Mouse (Mus musculus) kidney, postnatal 0 days (tissue): Measurements from ENCODE around the gene Gjb6. TPM values are rescaled to one million over a fixed set of nuclear protein-coding genes. Genes with fewer than 3 reads are reported as not detected.
A peak's percentile ranks its signal among the peaks of the same experiment; 100 is the strongest.

Source experiments
- ATAC-seq: fragments of 200-750 bp; cut with Nextera tagmentation; replicated peaks from 2 replicates; pipeline ENCODE4 v1.8.0; 2017; ENCODE audit warnings: low read depth, moderate number of reproducible peaks, moderate TSS enrichment, moderate library complexity; ENCODE audit not compliant: low FRiP score
- DNase-seq: peaks from one replicate; pipeline ENCODE4 v3.0.0-alpha.2; 2016; ENCODE audit warnings: low spot score
- H3K27ac ChIP-seq: fragments of 300-500 bp; sonication (generic); 2 replicates; pipeline ENCODE4 v1.5.1; 2014; ENCODE audit warnings: mild to moderate bottlenecking
- H3K27me3 ChIP-seq: fragments of 300-500 bp; sonication (generic); 2 replicates; pipeline ENCODE4 v1.6.1; 2014; ENCODE audit warnings: low read length, mixed read lengths; ENCODE audit not compliant: insufficient read depth
- H3K36me3 ChIP-seq: fragments of 300-500 bp; sonication (generic); 2 replicates; pipeline ENCODE4 v1.6.1; 2014; ENCODE audit warnings: low read length, mixed read lengths; ENCODE audit not compliant: insufficient read depth
- H3K4me1 ChIP-seq: fragments of 300-500 bp; sonication (generic); replicated peaks from 2 replicates; pipeline ENCODE4 v1.6.1; 2014; ENCODE audit warnings: antibody characterized with exemption, low read length, mixed read lengths; ENCODE audit not compliant: insufficient read depth
- H3K4me2 ChIP-seq: fragments of 300-500 bp; sonication (generic); 2 replicates; pipeline ENCODE4 v1.6.1; 2014; ENCODE audit warnings: mild to moderate bottlenecking, low read length, moderate library complexity, mixed read lengths
- H3K4me3 ChIP-seq: fragments of 300-500 bp; sonication (generic); replicated peaks from 2 replicates; pipeline ENCODE4 v1.5.1; 2014; ENCODE audit warnings: low read depth, low read length
- H3K9ac ChIP-seq: fragments of 300-500 bp; sonication (generic); 2 replicates; pipeline ENCODE4 v1.6.1; 2014; ENCODE audit warnings: low read depth, low read length
- H3K9me3 ChIP-seq: fragments of 300-500 bp; sonication (generic); replicated peaks from 2 replicates; pipeline ENCODE4 v1.6.1; 2016; ENCODE audit warnings: low read length, inconsistent platforms, mixed read lengths
- CTCF ChIP-seq: IDR thresholded peaks from 2 replicates; pipeline ENCODE4 v1.5.1; 2016; ENCODE audit warnings: antibody characterized with exemption, low read depth, mild to moderate bottlenecking, moderate library complexity
- WGBS: fragments of 180-500 bp; shearing (Covaris S2); extraction: QIAGEN DNeasy Blood & Tissue Kit; methylation state at CpG from one replicate; pipeline ENCODE4 v1.1.7; 2014; 5-methylcytosine and 5-hydroxymethylcytosine counted together
- polyA plus RNA-seq: library from polyadenylated mRNA; unstranded; fragments of >200 nt; fragmentation: Nextera tagmentation; extraction: Ambion mirVana; gene quantifications from 2 replicates; pipeline ENCODE4 v1.2.1, GENCODE M21; 2015

Gene Gjb6
- polyA plus RNA-seq, 1 experiment from 2014 or later: 1.9 TPM

DNA sequence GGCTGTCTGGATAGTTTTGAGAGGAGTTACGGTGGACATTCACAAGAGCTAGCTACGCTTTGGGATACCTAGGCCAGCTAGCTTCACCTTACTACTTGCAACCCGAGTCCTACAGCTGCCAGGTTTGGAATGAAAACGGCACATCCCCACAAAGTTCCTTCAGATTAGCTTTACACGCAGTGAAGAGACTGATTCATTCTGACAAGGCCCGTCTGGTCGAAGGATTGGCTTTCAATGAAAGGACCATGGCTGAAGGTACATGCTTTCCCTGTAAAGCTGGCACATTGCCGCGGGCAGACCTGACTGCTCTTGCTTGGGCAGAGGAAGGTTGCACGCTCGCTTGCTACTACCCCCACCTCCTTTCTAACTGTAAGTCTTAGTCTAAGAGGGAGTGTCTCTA lies 27.7 kb downstream of the Gjb6 start:
- Histone ChIP-seq H3K36me3 (no peaks in the 10 kb centered on the region), H3K4me2 (no peak overlapping the region), H3K27me3 (peaks cover 22% of the 10 kb centered on the region), H3K9ac (no peak overlapping the region), H3K4me1 (no peaks in the 10 kb centered on the region), H3K27ac (no peak overlapping the region), H3K9me3 (no peaks in the 10 kb centered on the region), H3K4me3 (no peak overlapping the region)
- 38% methylated on average over 11 of the region's 11 CpGs for WGBS
- TF ChIP-seq CTCF: no peak
- DNase-seq (no peak), ATAC-seq (no peak)

DNA sequence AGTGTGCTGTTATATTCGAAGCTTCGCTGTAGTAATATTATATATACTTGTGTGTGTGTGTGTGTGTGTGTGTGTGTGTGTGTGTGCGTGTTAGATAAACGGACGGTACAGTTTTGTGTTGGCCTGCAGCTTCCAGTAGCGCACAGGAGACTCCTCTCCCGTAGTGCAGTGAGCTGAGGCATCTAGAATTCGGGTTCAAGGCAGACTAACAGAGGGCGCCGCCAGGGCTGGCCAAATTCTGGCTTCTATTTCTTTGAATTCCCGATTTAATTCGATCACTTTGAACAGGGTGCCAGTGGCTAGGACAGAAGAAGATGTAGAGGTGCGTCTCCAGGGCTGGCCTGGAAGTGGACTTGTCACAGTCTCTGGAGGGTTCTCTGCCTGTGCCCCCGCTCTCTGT lies 28.3 kb downstream of the Gjb6 start:
- Histone ChIP-seq H3K27ac (no peak overlapping the region), H3K4me3 (peak overlapping the region; percentile 65; the same call in 1 of the 2 replicates), H3K9me3 (no peaks in the 10 kb centered on the region), H3K36me3 (no peaks in the 10 kb centered on the region), H3K4me1 (no peaks in the 10 kb centered on the region), H3K9ac (no peak overlapping the region), H3K27me3 (peaks cover 22% of the 10 kb centered on the region), H3K4me2 (peak overlapping the region; percentile 100)
- DNase-seq: no peak
- no peak for TF ChIP-seq CTCF
- no peak for ATAC-seq
- 12% methylated on average over 14 of the region's 14 CpGs for WGBS

DNA sequence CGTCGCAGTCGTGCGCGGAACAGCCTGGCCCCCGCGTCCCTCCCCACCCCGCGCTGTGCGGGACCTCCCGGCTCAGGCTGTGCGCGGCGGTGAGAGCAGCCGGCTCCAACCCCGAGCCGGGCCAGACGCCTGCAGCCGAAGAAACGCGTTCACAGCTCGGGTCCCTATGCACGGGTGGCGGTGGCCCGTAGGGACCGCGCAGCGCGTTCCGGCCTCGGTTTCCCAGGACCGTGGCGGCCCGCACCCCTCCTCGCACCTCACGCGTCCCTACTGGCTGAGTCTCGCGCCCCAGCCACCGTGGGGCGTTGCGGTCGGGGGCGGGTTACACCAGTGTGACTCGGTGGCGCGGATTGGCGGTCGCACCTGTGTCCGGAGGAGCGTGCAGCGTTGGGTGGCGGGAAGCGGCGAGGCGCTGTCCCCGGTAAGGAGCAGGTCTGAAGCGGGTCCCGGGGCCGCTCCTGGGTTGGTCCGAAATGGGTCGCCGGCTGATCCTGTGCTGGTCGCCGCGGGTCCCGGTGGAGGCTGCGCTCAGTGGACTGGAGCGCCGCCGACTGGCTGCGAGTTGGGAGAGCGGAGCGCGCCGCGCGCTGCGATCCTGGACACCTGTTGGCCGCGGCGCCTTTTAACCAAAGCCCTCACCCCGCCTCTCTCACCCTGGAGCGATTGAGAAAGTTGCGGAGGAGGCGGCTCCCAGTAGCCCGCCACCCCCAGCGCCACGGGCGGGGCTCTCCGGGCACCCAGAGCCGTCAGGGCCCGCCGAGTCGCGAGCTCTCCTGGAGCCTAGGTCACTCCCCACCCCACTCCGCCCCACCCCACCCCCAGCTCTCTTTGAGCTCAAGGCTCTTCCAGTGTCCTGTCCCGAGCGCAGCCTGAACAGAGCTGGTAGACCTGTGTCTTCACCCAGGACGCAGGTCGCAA lies 29.0 kb downstream of the Gjb6 start, which contains the start of gene Gjb2:
TSS of gene Gjb2 (minus strand) at position 597 of the 918 bp plus-strand sequence.
- under 1% methylated on average over 101 of the region's 101 CpGs for WGBS
- ATAC-seq (peak; percentile 82), DNase-seq (peak; percentile 41)
- peak within 1 kb of the TSS; percentile 67 for H3K9ac ChIP-seq
- no peaks in the 10 kb centered on the region for H3K9me3 ChIP-seq
- H3K27me3 ChIP-seq: peaks cover 22% of the 10 kb centered on the region
- TF ChIP-seq CTCF: peak; percentile 39; the same call in 1 of the 2 replicates
- H3K4me2 ChIP-seq: peak within 1 kb of the TSS; percentile 100
- H3K4me3 ChIP-seq: peak within 1 kb of the TSS; percentile 65
- no peaks in the 10 kb centered on the region for H3K4me1 ChIP-seq
- no peaks in the 10 kb centered on the region for H3K36me3 ChIP-seq
- peak within 1 kb of the TSS; percentile 60; the same call in 1 of the 2 replicates for H3K27ac ChIP-seq

DNA sequence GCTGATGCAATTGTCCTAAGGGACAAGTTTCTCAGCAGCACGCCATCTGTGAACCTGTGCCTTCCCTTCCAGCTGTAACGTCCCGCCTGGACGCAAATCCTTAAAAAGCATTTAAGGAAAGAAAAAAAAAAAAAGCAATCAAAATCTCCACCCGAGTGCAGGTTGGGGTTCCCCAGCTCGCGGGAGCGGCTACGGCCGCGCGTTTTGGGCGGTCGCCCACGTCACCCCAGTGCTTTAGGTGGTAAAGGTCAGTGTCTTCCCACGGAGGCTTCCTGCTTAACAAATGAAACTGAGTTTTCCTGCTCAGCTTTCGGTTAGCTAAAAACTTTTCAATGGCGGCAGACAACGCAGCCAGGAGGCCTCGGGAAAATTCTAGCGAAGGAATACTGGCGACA lies 29.7 kb downstream of the Gjb6 start:
- 4% methylated on average over 22 of the region's 22 CpGs for WGBS
- H3K9me3 ChIP-seq: no peaks in the 10 kb centered on the region
- no peak for DNase-seq

DNA sequence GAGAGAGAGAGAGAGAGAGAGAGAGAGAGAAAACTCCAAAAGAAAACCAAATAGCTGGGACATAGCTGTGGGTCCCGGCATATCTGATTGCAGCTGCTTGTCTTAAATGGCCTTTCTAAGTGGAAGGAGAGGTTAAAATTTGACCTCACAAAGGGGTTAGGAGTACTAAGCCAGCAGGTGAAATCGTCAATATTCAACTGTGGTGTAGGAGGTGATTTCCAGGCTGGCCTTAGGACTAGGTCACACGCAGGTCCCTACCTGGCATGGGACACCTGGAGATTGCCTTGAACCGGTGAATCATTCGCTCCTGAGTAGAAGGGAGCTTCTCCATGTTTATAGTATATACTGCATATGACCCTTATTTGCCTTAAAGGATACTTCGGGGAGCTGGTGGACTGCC lies 30.3 kb downstream of the Gjb6 start:
- WGBS: 67% methylated on average over 6 of the region's 6 CpGs
- Histone ChIP-seq H3K27me3 (peaks cover 22% of the 10 kb centered on the region), H3K9ac (no peak overlapping the region), H3K36me3 (no peaks in the 10 kb centered on the region), H3K4me2 (peak overlapping the region; percentile 100), H3K9me3 (no peaks in the 10 kb centered on the region), H3K27ac (no peak overlapping the region), H3K4me1 (no peaks in the 10 kb centered on the region), H3K4me3 (no peak overlapping the region)
- no peak for TF ChIP-seq CTCF
- DNase-seq (no peak), ATAC-seq (no peak)

More for the DNA sequence above, 29.7 kb downstream of the Gjb6 start:
- TF ChIP-seq CTCF: no peak
- no peaks in the 10 kb centered on the region for H3K36me3 ChIP-seq
- H3K4me2 ChIP-seq: peak overlapping the region; percentile 100
- peak overlapping the region; percentile 60; the same call in 1 of the 2 replicates for H3K27ac ChIP-seq
- peak overlapping the region; percentile 65 for H3K4me3 ChIP-seq
- ATAC-seq: no peak
- peak overlapping the region; percentile 67 for H3K9ac ChIP-seq
- H3K4me1 ChIP-seq: no peaks in the 10 kb centered on the region
- peaks cover 22% of the 10 kb centered on the region for H3K27me3 ChIP-seq

DNA sequence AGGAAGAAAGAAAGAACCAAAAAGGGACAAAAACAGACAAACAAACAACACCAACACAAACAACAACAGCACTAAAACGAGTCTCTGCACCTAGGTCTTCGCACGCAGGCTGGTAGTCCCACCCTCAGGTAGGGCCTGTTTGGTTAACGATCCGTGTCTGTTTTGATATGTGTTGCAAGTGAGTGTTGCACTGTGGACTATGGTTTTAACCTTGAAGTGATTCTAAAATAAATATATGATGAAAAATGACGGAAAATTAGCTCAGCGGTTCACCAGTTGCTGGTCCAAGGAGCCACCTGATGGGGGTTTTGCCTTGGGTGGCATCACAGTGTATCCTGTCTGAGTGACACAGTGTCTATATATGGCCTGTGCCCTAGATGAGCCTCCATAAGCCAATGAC lies 31.8 kb downstream of the Gjb6 start:
- Histone ChIP-seq H3K9ac (no peak overlapping the region), H3K4me3 (no peak overlapping the region), H3K4me1 (no peaks in the 10 kb centered on the region), H3K36me3 (no peaks in the 10 kb centered on the region), H3K9me3 (no peaks in the 10 kb centered on the region), H3K4me2 (no peak overlapping the region), H3K27me3 (peaks cover 22% of the 10 kb centered on the region), H3K27ac (no peak overlapping the region)
- TF ChIP-seq CTCF: no peak
- 71% methylated on average over 7 of the region's 7 CpGs for WGBS
- no peak for ATAC-seq
- no peak for DNase-seq
